Mouse (Mus musculus) forebrain, embryonic 14.5 days (tissue): Measurements from ENCODE around the gene Zfp977. TPM values are rescaled to one million over a fixed set of nuclear protein-coding genes. Genes with fewer than 3 reads are reported as not detected.
"Not testable (repeated sequence)": the region's sequence is repeated elsewhere in the genome, so short reads cannot be mapped to it uniquely, and the experiment has no call there.

ENCODE experiments used
- ATAC-seq: fragments of 200-750 bp; cut with Nextera tagmentation; 2 replicates; pipeline ENCODE4 v1.8.0; 2017; ENCODE audit warnings: mild to moderate bottlenecking, moderate library complexity
- DNase-seq: peaks from one replicate; pipeline ENCODE4 v3.0.0-alpha.2; 2015; ENCODE audit warnings: low spot score
- H3K27ac ChIP-seq: fragments of 300-500 bp; sonication (generic); 2 replicates; pipeline ENCODE4 v1.5.1; 2014; ENCODE audit warnings: low read depth, mild to moderate bottlenecking, control low read depth, low read length, moderate library complexity
- H3K27me3 ChIP-seq: fragments of 300-500 bp; sonication (generic); replicated peaks from 2 replicates; pipeline ENCODE4 v1.6.1; 2014; ENCODE audit warnings: low read length, control low read depth, mixed read lengths; ENCODE audit not compliant: control insufficient read depth, insufficient read depth
- H3K36me3 ChIP-seq: fragments of 300-500 bp; sonication (generic); 2 replicates; pipeline ENCODE4 v1.6.1; 2014; ENCODE audit warnings: low read length, control low read depth; ENCODE audit not compliant: control insufficient read depth, insufficient read depth
- H3K4me1 ChIP-seq: fragments of 300-500 bp; sonication (generic); 2 replicates; pipeline ENCODE4 v1.6.1; 2014; ENCODE audit warnings: antibody characterized with exemption, low read length, control low read depth; ENCODE audit not compliant: control insufficient read depth, insufficient read depth
- H3K4me2 ChIP-seq: fragments of 300-500 bp; sonication (generic); 2 replicates; pipeline ENCODE4 v1.6.1; 2014; ENCODE audit warnings: mild to moderate bottlenecking, control low read depth, low read length
- H3K4me3 ChIP-seq: fragments of 300-500 bp; sonication (generic); 2 replicates; pipeline ENCODE4 v1.5.1; 2014; ENCODE audit warnings: low read depth, low read length, control low read depth
- H3K9ac ChIP-seq: fragments of 300-500 bp; sonication (generic); 2 replicates; pipeline ENCODE4 v1.6.1; 2014; ENCODE audit warnings: mild to moderate bottlenecking, low read length, control low read depth, moderate library complexity
- H3K9me3 ChIP-seq: fragments of 300-500 bp; sonication (generic); replicated peaks from 2 replicates; pipeline ENCODE4 v1.6.1; 2016; ENCODE audit warnings: low read length, control low read depth, mixed read lengths; ENCODE audit not compliant: control insufficient read depth
- WGBS: fragments of 180-500 bp; shearing (Covaris S2); extraction: QIAGEN DNeasy Blood & Tissue Kit; methylation state at CpG from one replicate; pipeline ENCODE4 v1.1.7; 2014; 5-methylcytosine and 5-hydroxymethylcytosine counted together
- microRNA-seq: library from miRNA; unstranded; fragments of <30 nt; microRNA quantifications from one replicate; pipeline ENCODE4, GENCODE M21; 2016
- polyA plus RNA-seq: library from polyadenylated mRNA; unstranded; fragments of >200 nt; fragmentation: Nextera tagmentation; extraction: Ambion mirVana; gene quantifications from 2 replicates; pipeline ENCODE4 v1.2.1, GENCODE M21; 2014

Gene Zfp977
- polyA plus RNA-seq: 1.3 and 2.9 TPM in 2 replicates

DNA sequence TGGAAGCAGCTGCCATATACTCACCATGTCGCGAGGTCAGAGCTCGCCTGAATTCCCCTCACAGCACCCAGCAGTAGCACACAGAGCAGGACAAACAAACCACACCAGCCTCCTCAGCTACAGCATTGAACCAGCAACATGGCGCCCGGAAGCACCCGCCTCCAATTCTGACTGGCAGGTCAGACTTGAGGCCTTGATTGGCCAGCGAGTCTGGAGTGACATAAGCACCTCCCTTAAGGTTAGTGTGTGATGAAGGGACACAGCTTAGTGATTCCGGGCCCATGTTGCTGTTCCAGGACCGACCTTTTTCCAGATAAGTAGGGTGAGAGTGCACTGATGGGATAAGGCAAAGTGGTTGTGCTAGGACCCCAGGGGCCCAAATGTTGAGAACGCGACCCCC lies at the start of gene Zfp977:
Zfp977 (minus strand) TSS at position 135 of the 400 bp plus-strand sequence.
- not testable (repeated sequence) for H3K27me3 ChIP-seq, H3K4me3 ChIP-seq, H3K36me3 ChIP-seq, H3K9me3 ChIP-seq, ATAC-seq, H3K27ac ChIP-seq, H3K4me1 ChIP-seq, H3K9ac ChIP-seq, H3K4me2 ChIP-seq, DNase-seq
- 91% methylated on average over 11 of the region's 11 CpGs for WGBS

DNA sequence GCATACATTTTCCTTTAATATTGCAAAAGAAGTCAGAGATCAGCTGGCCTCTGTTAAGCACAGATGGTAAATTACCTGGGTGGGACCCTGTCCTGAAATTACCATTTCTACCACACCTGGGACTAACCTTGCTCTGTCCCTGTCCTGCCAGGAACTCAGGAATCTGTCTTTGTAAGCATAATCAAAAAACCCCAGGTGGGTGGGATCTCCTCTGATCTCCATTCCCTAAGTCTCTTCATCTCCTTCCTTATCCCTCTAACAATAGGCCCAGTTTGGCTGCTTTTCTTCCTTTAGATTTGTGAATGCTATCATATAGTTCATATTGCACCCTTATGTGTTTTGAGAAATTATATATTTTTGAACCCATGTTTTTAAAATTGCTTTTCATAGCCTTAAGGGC lies 38.7 kb upstream of the Zfp977 start:
- H3K4me1 ChIP-seq, H3K27ac ChIP-seq, DNase-seq, H3K4me2 ChIP-seq, H3K9me3 ChIP-seq, H3K36me3 ChIP-seq, H3K9ac ChIP-seq, H3K4me3 ChIP-seq, ATAC-seq, H3K27me3 ChIP-seq: not testable (repeated sequence)

DNA sequence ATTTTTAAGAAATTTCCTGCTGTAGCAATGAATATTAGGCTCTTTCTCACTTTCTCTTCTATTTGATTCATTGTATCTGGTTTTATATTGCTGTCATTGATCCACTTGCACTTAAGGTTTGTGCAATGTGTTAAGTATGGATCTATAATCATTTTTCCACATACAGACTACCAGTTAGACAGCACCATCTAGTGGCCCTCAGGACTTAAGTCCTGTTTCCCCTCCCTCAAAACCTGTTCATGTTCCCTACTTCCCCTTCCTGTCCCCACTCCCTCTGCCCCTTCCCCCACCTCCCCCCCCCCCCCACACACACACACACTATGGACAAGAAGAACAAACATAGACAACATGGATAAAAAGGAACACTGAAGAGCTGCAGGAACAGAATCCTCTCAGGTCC lies 3.3 kb upstream of the Zfp977 start:
- not testable (repeated sequence) for H3K9ac ChIP-seq, H3K36me3 ChIP-seq, H3K27ac ChIP-seq, H3K9me3 ChIP-seq, H3K27me3 ChIP-seq, DNase-seq, ATAC-seq, H3K4me3 ChIP-seq, H3K4me1 ChIP-seq, H3K4me2 ChIP-seq

DNA sequence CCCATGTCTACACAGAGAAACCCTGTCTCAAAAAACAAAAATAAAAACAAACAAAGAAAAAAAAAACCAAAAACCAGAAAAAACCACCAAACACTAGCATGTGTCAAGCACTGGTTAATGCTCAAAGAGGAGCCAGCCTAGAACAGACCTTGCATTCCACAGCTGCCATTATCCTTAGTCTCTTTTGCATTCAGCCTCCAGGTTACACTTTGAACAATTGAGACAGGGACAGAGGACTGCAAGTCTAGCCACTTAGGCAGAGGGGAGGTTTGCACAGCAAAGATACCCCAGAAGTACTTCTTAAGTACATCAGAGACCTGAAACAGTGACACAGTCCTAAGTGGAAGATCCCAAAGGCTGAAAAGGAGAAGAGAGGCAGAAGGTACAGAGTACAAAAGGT lies 1.0 kb downstream of the Zfp977 start:
- not testable (repeated sequence) for H3K4me1 ChIP-seq, H3K27ac ChIP-seq, H3K9me3 ChIP-seq, H3K4me3 ChIP-seq, H3K27me3 ChIP-seq, H3K36me3 ChIP-seq, H3K9ac ChIP-seq, ATAC-seq, H3K4me2 ChIP-seq, DNase-seq

DNA sequence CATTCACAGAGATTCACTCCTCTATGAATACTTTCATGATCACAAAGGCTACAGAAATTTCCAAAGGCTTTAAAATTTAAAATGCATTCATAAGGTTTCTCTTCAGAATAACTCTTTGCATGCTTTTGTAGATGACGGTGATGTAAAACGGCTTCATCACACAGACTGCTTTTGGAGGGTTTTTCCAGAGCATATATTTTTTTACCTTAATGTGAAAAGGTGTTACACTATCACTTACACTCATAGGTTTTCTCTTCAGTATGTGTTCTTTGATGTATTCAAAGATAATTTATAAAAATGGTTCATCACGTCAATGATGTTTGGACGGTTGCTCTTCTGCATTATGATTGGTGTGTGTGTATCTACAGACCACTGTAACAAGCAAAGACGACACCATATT lies 13.9 kb downstream of the Zfp977 start, which contains the start of gene Gm21028:
Gm21028 (minus strand) TSS at position 101 of the 400 bp plus-strand sequence.
- 92% methylated on average over 5 of the region's 5 CpGs for WGBS
- peaks cover 26% of the 10 kb centered on the region; the same call in 1 of the 2 replicates for H3K9me3 ChIP-seq
- no peaks in the 10 kb centered on the region for H3K27me3 ChIP-seq

DNA sequence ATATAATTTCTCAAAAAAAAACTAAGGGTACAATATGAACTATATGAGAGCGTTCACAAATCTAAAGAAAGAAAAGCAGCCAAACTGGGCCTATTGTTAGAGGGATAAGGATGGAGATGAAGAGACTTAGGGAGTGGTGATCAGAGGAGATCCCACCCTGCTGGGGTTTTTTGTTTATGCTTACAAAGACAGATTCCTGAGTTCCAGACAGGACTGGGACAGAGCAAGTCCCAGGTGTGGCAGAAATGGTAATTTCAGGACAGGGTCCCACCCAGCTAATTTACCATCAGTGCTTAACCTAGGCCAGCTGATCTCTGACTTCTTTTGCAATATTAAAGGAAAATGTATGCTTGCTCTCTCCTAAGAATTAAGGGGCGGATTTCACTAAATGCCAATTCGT lies 40.6 kb downstream of the Zfp977 start:
- H3K27ac ChIP-seq: no peak overlapping the region
- 84% methylated on average over 3 of the region's 3 CpGs for WGBS
- H3K4me3 ChIP-seq: no peak overlapping the region
- H3K36me3 ChIP-seq: no peaks in the 10 kb centered on the region
- H3K9me3 ChIP-seq: peaks cover under 1% of the 10 kb centered on the region; the same call in 1 of the 2 replicates
- H3K4me1 ChIP-seq: no peaks in the 10 kb centered on the region
- no peak overlapping the region for H3K9ac ChIP-seq
- no peak for DNase-seq
- no peak overlapping the region for H3K4me2 ChIP-seq
- no peak for ATAC-seq
- H3K27me3 ChIP-seq: no peaks in the 10 kb centered on the region

More for the DNA sequence above, 13.9 kb downstream of the Zfp977 start, which contains the start of gene Gm21028:
- no peak within 1 kb of the TSS for H3K4me2 ChIP-seq
- no peak for DNase-seq
- H3K27ac ChIP-seq: no peak within 1 kb of the TSS
- no peaks in the 10 kb centered on the region for H3K4me1 ChIP-seq
- ATAC-seq: no peak
- H3K9ac ChIP-seq: no peak within 1 kb of the TSS
- H3K4me3 ChIP-seq: no peak within 1 kb of the TSS
- no peaks in the 10 kb centered on the region for H3K36me3 ChIP-seq

Small RNAs within 50 kb of the gene (microRNA-seq; reads per million reads assigned to microRNA genes)
- not detected for gene Gm24938

Other genes starting within 250 kb of the Zfp977 start
- gene 4933421I07Rik, start 144.4 kb downstream of the Zfp977 start, polyA plus RNA-seq: not detected in 2 replicates
- gene Zfp141, start 86.8 kb downstream of the Zfp977 start, polyA plus RNA-seq: 11.4 and 14.9 TPM in 2 replicates
- gene Gm21028, start 14.0 kb downstream of the Zfp977 start, polyA plus RNA-seq: not detected in 2 replicates
- gene Zfp976, start 50.0 kb upstream of the Zfp977 start, polyA plus RNA-seq: 1.9 and 2.4 TPM in 2 replicates
- 4.6 and 6.5 TPM in 2 replicates for gene Zfp975, start 100.2 kb upstream of the Zfp977 start, polyA plus RNA-seq
- not detected in 2 replicates for gene Gm17067, start 134.5 kb upstream of the Zfp977 start, polyA plus RNA-seq
- not detected in 2 replicates for gene Vmn2r62, start 201.0 kb upstream of the Zfp977 start, polyA plus RNA-seq